Mouse (Mus musculus): ENCODE measurements at regions not wholly inside any gene's neighbourhood (a gene's known extent, or its start where the extent isn't known, plus 50 kb on each side); places are given as distances from the start of the nearest gene placed in this dataset.
"Not testable (repeated sequence)": the region's sequence is repeated elsewhere in the genome, so short reads cannot be mapped to it uniquely, and the experiment has no call there.

DNA sequence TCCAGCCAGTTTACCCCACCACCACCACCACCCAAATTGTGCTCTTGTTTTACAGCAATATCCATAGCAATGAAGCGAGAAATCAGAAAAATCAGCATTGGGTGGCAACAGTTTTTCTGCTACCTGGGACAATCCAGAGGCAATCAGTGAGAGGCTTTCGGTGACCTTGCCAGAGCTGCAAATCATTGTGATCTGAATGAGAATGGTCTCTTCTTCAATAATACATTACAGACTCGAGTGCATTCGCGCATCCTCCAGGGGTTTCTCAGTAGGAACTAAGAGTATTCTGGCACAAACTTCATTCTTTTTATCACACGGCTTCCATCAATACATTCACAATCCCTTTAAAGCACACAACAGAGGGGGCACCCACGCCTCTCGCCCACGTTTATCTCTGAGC, 91.2 kb downstream of the Srek1 start:
- DNase-seq = no peak

DNA sequence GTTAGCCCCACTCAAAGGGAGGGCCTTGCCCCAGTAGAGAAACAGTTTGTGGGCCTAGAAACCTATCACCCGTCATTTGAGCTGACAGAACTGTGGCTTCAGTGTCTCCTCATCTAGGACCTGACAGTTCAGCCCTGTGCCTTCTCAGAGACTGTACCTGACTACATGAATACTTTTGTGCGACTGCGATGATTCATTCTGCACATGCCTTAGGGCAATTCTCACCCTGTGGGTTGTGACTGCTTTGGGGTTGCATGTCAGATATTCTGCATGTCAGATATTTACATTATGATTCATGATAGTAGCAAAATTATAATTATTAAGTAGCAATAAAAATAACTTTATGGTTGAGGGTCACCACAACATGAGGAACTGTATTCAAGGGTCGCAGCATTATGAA, 93.7 kb downstream of the Srek1 start:
- no peak for DNase-seq

DNA sequence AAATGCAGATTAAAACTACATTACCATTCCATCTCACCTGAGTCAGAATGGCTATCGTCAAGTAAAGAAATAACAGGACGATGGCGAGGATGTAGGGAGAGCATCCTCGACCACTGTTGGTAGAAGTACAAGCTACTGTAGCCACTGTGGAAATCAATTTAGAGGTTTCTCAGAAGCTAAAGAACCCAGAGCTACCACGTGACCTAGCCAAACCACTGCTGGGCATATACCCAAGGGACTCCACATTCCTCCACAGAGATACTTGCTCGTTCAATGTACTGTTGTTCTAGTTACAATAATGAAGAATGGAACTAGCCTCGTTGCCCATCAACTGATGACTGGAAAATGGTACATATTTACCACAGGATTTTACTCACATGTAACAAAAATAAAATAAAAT, 94.4 kb downstream of the Srek1 start:
- DNase-seq = no peak

DNA sequence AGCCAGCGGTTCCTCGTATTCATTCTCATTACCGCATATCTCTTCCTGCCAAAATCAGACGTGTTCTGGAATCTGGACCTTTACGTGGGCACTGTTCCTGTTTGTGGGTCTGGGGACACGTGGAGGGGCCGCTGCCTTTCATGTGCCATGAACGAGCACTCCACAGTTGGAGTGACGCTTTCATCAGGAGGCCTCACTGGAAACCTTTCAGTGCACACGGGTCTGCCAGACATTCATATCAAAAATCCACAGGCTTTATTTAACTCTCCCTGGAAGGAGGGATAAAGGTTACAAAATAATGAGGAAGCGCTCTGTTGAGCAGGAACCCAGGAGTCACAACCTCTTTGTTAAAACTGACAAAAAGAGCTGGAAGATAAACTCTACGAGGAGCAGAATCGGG, 97.6 kb downstream of the Srek1 start:
- no peak for DNase-seq

DNA sequence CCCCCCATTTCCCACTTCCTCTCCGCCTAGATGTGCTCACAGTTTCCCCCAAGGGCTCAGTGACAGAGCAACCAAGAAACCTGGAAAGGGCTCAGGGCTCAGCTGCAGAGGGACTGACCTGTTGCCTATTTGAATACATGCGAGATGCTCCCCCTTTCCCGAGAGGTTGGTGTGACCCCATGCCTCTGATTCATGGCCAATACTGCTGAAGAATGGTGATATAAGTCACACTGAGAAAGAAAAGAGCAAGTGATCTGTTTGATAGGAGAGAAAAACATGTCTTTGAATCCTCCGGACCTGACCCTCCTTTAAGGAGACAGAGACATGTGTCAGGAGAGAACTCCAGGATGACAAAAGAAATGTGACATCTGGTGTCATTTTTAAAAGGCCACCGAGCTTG, 98.2 kb downstream of the Srek1 start:
- no peak for DNase-seq

DNA sequence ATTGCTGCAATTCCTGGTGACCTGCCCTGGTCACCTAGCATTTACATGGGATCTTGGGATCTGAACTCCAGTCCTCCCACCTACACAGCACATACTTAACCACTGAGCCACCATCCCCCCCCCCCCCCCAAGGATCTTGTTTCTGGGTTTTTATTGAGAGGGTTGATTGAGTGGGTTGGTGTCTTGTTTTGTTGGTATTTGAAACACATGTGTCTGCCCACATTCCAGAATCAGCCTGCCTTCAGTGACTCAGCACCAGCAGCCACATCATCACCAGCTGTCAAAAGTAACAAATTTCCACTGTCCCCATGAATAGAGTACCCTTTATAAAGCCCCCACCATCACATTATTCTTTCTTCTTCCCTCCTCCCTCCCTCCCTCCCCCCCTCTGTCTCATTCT, 103.8 kb downstream of the Srek1 start:
- no peak for DNase-seq

DNA sequence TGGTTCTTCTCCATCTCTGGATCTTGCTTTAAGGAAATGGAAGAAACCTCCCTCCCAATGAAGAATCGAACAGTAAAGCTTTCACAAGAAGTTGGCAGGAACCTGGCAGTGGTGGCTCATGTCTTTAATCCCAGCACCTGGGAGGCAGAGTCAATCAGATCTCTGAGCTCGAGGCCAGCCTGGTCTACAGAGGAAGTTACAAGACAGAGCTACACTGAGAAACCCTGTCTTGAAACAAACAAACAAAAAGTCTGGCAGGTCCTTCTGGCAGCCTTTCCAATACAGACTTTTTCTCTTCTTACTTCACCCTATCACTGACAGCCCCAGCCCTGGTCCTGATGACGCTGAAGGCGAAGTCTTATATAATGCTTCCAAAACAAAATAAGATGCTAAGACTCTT, 104.6 kb downstream of the Srek1 start:
- no peak for DNase-seq

DNA sequence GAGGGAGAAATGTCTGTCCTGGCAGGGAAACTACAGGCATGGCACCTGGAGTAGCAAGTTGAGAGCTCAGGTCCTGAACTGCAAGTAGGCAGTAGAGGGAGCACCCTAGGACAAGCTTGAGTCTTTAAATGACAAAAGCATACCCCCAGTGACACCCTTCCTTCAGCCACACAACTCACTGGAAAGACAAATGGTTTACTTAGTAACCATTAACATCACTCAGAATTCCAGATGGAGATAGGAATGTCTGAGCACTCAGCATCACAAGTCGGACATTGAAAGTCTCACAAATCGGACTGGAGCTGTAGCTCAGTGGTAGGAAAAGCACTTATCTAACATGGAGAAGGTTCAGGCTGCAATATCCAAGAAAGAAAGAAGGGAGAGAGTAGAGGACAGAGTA, 106.7 kb downstream of the Srek1 start:
- no peak for DNase-seq

DNA sequence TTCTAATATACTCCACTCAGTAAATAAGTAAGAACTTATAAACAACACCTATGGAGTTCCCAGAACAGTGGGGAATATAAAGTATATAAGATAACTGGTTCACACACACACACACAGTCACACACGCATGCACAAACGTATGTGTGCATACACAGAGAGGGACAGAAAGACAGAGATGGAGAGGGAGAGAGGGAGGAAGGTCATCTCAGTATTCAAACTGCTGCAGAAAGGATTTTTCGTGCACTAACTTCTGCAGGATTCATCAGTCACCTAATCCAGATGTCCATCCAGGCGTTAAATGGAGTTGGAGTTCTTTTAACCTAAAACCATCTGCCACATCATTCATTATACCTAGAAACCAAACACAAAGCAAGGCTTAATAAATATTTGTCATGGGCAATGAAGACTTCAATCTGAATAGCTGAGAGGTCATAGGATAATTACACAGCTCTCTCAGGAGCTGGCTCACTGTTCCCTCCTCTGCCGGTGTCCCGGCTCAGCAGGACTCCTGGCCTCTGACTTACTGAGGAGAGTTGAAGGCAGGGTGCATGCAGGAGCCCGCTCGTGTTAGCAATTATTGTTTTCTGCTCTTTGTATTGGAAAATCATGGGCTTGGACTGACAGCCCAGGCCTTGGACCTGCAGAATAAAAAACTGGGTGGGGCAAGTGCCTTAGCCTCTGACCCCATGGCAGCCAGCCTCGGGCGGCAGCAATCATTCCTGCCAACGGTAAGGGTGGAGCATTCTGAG, 114.0 kb downstream of the Srek1 start:
- DNase-seq = no peak

DNA sequence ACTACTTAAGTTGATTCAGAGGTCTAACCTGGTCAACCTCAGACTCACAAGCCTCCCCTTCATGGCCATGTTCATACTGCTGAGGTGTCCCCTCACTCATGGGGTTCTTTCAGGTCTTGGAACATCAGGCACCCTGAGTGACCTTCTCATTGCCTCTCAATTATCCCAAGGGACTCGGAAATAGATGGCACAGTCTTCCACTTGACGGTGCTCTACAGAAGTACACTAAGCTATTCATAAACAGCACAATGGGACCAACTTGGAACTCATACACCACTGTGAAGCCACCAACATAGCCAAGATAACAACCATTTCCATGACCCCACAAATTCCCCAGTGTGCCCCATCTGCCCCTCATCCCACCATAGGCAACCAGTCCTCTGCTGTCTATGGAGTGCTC, 118.4 kb downstream of the Srek1 start:
- DNase-seq = no peak

DNA sequence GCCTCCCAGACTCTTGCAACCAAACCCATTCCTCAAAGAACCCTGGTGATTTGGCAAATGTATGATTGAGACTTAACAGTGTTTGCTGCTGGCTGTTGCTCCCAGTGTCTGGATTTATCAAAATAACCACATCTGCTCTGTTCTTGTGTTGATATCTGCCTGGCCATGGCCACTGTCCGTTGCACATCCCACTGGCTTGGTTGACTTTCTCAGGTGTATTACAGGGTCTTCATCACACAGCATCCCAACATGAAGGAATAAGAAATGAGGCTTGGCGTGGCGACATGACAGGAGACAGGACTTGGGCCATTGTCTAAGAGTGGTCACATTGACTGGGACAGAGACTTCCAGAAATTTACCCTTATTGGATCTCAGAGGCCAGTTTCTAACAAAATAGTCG, 121.2 kb downstream of the Srek1 start:
- DNase-seq = no peak

DNA sequence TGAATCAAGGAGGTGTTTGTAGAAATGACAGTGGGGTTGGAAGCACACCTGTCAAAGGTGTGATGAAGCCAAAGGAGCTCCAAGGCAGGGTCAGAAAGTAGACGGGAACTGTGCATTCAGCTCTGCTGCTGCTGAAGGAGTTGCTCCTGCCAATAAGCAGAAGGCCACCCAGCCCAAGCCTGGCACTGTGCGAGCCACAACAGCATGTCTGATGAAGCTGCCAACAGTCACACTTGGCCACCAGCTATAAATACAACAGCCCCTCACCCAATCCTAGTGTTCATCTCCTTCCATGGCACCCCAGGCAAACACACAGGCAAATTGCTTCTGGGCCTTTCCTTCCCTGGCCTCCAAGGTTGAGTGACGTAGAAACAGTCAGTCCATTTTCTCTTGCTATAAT, 125.0 kb downstream of the Srek1 start:
- DNase-seq = no peak

DNA sequence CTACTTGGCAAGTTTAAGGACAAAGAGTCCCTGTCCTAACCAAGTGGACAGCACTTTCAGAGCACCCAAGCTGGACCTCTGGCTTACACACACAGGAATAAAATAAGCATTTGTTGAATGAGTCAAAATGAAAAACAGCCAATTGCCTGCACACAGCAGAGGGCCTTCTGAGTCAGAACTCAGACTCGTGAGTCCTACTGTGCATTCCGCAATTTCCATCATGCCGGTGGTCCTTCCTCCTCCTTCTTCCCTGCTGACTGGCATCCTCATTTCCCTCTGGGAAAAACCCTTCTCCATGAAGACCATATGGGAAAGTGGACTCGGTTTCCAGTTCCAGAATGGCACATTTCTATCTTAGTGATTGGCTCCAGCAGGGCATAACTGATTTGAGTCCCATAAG, 126.4 kb downstream of the Srek1 start:
- DNase-seq = no peak

DNA sequence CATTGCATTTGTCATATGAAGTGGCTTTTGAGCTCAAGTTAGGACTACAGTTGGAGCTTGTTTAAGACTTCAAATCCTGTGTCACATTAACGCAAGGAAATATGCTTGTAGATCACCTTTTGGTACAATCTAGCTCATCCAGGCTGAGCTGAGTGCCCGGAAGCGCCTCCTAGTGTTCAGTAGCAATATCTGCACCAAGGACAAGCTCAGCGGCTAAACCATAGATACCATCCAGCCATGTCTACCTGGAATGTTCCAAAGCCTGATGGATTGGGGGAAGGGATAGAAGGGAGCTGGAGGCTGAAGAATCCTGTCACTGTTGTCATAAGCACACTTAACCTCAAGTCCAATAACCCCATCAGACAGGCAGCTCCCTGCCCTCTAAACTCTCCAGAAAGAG, 128.4 kb downstream of the Srek1 start:
- peak; percentile 38 to 45 for DNase-seq

DNA sequence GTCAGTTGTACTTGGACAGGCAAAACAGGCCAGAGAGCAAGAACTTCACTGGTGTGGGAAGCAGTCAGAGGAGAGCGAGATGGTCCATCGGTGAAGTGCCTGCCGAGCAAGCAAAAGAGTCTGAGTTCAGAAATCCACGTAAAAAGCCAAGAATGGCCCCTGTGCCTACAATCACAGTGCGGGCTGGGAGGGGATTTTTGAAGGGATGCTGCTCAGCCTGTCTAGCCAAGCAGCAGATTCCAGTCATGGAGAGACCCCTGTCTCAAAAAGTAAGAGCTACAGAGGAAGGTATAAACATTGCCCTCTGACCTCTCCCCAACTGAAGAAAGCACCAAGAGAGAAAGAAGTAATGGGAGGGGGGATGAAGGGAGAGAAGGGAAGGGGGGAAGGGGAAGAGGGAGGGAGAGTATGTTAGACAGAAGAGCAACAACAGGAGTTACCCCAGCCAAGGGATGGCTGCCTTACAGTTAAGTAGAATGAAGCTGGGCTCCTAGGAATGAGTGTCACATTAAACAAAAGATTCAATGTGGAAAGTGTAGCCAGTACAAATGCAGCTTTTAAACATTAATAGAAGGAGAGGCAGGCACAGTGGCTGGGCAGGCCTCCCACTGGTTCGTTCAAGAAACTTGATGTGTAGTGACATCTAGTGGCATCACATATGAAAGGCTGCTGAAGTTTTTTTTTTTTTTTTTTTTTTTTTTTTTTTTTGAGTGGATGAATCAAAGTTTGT, 130.2 kb downstream of the Srek1 start:
- DNase-seq = peak; percentile 6 to 12

DNA sequence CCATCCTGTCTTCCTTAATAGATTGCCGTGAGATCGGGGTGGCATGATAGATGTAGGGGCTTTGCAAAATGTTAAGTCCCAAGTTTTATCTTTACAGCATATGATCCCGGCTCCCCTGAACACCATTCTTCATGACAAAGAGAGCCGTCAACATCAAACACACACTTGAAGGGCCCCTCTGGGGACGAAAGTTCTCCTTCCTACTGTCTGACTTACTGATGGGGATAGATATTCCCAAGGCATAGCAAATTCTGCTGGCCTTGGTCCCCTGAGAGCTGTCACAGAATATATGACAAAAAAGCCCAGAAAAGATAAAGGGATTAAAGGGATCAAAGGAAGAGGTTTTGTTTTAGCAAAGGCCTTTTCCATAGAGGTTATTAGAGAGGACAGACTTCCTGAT, 130.9 kb downstream of the Srek1 start:
- DNase-seq = no peak

DNA sequence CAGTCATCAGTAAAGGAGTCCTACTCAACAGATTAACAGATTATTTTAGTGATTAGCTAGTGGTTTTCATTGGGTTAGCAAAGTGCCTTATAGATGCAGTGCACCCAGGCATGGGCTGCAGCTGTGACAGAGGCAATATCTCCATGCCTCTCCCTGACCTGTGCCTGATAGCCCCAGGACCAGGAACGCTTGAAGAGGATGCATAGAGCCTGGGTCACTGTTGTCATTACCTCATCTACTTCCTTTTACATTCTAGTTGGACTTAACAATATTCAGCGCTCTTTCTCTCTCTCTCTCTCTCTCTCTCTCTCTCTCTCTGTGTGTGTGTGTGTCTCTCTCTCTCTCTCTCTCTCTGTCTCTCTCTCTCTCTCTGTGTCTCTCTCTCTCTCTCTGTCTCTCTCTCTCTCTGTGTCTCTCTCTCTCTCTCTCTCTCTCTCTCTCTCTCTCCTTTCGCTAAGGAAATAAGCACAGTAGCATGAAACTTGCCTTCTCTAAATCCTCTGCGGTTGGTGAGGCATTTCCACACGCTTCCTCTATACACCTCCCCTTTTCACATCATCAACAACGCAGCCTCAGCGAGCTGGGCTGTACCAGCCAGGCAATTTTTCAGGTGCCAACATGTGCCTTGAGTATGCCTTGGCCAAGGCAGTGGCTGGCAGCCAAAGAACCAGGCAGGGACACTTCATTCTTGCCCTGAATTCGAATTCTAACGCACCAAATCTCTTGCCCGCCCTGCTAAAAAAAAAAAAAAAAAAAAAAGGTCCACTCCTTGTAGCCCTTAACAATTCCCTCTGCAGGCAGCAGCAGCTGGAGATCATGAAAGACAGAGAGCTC, 131.6 kb downstream of the Srek1 start:
- DNase-seq = no peak

DNA sequence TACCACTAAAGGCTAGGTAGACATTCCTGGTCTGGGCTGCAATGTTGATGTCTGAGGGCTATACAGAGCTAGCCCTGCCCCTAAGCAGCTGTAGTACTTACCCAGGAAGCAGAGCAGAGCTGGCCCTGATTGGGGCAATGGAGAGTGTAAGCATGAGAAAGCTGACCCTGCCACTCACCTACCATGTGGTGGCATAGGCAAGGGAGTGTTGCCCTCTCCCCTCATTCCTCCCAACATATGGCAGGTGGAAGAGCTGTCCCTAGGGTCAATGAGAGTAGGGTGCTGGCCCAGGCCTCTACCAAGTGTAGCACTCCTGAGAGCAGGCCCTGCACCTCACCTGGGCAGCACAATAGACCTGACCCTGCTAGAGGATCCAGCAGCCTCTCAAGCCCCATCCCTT, 136.4 kb downstream of the Srek1 start:
- no peak for DNase-seq

DNA sequence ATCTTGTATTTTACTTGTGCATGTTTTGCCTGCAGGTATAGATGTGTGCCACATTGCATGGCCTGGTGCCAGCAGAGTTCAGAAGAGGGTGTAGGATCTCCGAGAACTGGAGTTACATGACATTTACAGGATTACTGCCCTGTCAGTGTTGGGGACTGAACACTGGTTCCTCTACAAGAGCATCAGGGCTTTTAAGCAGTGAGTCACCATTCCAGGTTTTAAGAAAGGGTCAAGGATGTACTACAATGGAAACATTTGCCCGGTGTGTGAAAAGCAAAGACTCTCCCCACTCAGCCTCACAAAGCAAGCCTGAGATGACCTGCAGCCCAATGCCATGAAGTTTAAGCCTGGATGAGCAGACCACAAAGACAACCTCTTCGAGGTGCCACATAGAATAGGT, 137.0 kb downstream of the Srek1 start:
- no peak for DNase-seq

DNA sequence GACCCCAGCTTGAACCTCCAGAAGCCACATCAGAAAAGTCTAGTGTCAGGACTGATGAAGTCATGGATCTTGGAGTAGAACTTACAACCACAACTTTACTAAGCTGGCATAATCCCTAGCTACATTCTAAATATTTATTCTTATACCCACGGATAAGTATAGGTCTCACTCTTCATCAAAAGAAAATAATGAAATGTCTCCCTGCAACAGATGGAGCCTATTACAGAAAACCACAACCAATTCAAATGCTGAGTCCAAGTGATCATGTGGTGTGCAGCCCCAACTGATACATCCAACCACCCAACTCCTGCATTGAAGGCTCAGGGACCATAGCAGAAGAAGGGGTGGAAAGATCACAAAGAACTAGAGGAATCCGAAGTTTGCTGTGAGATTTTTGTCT, 137.8 kb downstream of the Srek1 start:
- no peak for DNase-seq

DNA sequence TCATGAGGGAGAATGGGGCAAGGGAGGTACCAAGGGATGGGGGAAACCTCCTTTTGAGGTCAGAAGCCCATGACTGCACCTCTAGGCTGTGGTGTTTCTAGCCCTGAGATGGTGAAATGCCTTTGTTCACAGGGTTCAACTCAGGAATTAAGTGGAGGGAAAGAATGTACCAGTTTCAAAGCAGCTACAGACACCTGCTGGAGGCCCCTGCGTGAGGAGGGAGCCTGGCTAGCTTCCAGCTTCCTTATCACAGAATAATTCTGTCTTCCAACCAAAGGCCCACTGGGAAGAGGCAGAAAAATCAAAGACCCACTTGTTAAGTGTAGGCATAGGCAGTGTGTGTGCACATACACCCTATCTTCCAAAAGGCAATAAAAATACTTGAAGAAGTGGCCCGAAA, 150.6 kb downstream of the Srek1 start:
- no peak for DNase-seq

DNA sequence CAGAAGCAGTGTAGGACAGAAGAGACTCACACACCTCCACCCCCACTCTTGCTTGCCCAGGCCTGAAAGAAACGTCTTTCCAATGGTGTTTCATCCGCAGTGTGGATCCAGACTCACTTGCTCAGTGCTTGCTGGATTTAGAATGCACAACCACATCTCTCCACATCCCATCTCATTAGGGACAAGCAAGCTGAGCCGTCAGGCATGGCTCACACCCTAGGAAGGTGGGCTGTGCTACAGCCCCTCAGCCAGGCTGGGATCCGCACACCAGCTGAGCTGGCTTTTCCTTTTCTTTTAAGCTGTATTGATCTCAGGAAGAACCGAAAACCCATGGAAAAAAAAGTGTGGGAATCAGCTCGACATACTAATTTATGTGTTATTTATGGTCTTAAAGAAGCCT, 151.1 kb downstream of the Srek1 start:
- DNase-seq = no peak

DNA sequence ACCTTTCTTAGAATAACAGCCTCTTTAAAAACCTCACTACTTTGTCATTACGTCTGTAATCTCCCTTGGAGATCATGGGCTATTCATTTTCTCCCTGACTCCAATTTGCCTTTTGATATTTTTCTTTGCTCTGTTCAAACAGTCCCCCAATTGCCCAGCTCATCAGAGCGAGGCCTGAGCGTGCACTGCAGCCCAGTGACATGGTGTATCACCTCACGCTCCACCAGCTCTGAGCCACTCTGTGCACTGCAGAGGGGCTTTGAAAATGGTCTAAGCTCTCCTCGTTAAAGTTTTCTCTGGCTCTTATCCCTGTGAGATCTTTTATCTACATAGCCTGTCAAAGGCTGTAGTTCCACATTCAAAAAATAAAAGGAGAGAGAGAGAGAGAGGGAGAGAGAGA, 152.1 kb downstream of the Srek1 start:
- no peak for DNase-seq

DNA sequence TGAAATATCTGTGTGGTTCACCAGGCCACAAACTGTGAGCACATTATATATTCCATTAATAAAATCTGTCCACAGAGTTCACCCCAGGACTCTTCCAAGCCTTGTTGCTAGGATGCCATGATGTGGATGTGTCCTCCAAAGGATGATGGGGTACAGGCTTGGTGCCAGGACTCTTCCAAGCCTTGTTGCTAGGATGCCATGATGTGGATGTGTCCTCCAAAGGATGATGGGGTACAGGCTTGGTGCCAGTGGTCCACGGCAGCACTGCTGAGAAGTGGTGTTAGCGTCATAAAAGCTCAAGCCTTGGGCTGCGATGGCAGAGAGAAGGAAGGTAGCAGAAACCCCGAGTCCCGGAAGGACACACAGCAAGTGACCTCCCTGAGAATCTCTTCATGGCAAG, 153.4 kb downstream of the Srek1 start:
- DNase-seq = not testable (repeated sequence)

All from B cell, adult 2 months (primary cell).